Mouse (Mus musculus): Measurements from ENCODE around the gene Fermt1. TPM values are rescaled to one million over a fixed set of nuclear protein-coding genes. Genes with fewer than 3 reads are reported as not detected.

The Fermt1 gene
- total RNA-seq (2023; ENCODE audit: inconsistent age) = not detected in 4 replicates

DNA sequence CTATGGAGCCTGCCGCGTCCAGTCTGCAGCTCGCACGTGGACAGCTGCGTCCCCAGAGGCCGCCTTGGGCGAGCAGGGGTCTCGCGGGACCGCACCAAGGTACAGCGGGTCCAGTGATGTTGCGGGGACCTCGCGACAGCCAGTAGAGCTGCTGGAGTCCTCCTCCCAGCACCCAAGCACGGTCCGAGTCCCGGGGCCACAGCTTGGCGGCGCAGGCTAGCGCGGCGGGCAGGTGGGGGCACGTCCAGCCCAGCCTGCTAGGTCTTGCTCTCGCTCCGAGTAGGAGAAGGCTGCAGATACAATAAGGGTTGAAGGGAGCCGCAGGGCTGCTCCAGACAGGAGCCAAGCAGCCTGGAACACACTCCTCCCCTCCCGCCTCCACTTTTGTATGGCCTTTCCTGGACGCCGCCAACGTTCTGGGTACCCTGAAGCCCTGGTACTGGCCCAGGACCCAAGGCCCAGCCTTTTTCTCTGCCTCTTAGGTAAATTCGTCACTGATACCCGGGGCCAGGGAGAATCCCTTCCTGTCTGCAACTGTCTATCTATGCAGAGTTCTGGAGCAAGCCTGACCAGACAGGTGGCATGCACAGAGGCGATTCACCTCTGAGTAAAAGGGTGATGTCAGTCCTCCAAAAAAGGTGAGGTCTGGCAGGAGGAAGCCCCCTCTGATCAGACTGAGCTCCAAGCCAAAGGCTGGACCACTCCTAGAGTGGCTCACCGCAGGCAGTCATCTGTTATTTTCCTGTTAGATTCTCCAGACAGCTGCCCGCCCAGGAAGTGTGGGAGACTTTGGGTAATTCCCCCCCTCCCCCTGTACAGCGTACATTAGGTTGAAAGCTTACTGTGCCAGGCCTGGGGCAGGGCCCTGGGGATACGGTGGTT is at the start of gene Fermt1:
Gene Fermt1, minus strand, starts transcription at position 581 of the 882 bp plus-strand sequence.

DNA sequence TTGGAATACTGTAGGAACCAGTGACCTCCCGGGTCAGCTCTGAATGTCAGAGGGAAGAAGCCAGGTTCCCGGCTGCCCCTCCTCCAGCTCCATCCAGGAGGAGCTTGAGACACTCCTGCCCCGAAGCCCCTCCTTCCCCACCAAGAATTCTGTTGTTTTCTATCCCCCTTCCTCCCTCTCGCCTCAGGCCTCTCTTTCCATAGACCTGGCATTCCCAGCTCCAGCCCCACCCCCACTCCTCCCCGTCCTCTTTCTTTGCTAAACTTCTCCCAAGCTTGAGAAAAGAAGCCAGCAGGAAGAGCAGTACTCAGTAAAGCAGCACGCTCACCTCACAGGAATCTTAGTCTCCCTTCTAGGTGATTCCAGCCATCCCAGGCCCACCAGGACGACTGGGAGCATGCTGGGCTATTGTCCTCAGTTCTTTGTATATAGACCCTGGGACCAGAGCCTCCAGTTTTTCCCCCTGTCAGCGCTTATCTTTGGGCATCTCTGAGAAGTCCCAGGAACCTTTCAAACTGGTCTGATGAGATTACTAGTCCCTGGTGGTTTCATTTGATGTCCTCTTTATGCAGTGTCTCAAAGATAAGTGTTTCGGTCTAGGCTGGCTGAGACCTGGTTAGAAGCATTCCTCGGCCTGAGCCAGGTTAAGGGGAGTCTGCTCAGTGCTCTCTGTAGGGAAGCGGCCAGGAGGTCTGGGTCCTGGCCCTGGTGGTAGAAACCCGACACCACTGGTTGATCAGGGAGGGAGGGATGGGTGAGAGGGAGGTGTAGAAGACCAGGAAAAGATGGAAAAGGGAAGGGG is 64.7 kb downstream of the Fermt1 start, which contains the start of gene Lrrn4:
Gene Lrrn4, minus strand, starts transcription at position 48 of the 802 bp plus-strand sequence.

Other genes with a start within 250 kb of the Fermt1 start
- gene Chgb, start 164.6 kb downstream of the Fermt1 start, total RNA-seq (2023; ENCODE audit: inconsistent age) = not detected in 4 replicates
- gene Trmt6, start 129.9 kb downstream of the Fermt1 start, total RNA-seq (2023; ENCODE audit: inconsistent age) = 42.1 to 43.9 TPM (median 43.4 TPM) in 4 replicates
- 4.4 to 6.8 TPM (median 6.2 TPM) in 4 replicates for gene Mcm8, start 129.8 kb downstream of the Fermt1 start, total RNA-seq (2023; ENCODE audit: inconsistent age)
- gene Crls1, start 99.2 kb downstream of the Fermt1 start, total RNA-seq (2023; ENCODE audit: inconsistent age) = 8.4 to 15.4 TPM (median 12.4 TPM) in 4 replicates
- 0.19 to 0.22 TPM in 2 of 4 replicates, not detected in the others for gene Lrrn4, start 65.0 kb downstream of the Fermt1 start, total RNA-seq (2023; ENCODE audit: inconsistent age)